Mouse (Mus musculus) embryonic fibroblast, embryonic 13.5 days (primary cell): Measurements from ENCODE around the gene Clstn2. TPM values are rescaled to one million over a fixed set of nuclear protein-coding genes. Genes with fewer than 3 reads are reported as not detected.

Experiments
- H3K27ac ChIP-seq: 2 replicates; pipeline ENCODE4 v1.5.1; 2012; ENCODE audit warnings: low read length, control low read depth, inconsistent platforms; ENCODE audit not compliant: insufficient read depth
- H3K4me1 ChIP-seq: 2 replicates; pipeline ENCODE4 v1.6.1; 2011; ENCODE audit warnings: low read length; ENCODE audit not compliant: control insufficient read depth, insufficient read depth
- H3K4me3 ChIP-seq: 2 replicates; pipeline ENCODE4 v1.5.1; 2011; ENCODE audit warnings: mild to moderate bottlenecking, control low read depth, low read length; ENCODE audit not compliant: insufficient read depth
- CTCF ChIP-seq: IDR thresholded peaks from 2 replicates; pipeline ENCODE4 v1.5.1; 2011; ENCODE audit warnings: mild to moderate bottlenecking, control low read depth, low read length, moderate library complexity, borderline replicate concordance; ENCODE audit not compliant: insufficient read depth
- POLR2A ChIP-seq: IDR thresholded peaks from 2 replicates; pipeline ENCODE4 v1.6.1; 2011; ENCODE audit warnings: low read depth, mild to moderate bottlenecking, control low read depth, low read length, moderate library complexity
- polyA plus RNA-seq: library from polyadenylated mRNA; stranded (reverse); fragments of >200 nt; gene quantifications from 2 replicates; pipeline ENCODE4 v1.2.4, GENCODE M21; 2011; ENCODE audit warnings: low read depth; ENCODE audit not compliant: missing spikeins, insufficient read length

Gene Clstn2
- polyA plus RNA-seq, 1 experiment: 7.6 TPM

DNA sequence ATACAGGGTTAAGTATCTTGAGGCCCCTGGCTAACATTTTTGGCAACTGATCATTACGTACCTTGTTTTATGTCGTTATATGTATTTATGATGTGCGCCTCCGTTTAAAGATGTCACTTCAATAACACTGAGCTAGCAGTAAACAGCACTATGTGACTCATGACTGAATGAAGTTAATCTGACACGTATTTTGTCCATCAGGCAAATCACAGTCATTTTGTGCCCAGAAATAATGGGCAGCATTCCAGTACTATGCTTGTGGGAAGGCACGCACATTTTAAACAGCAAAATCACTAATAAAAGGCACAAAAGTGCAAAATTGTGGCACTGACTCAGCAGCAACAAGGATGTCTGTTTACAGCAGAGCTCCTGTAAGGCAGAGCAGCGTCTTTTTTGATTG, 316.0 kb downstream of the Clstn2 start:
- no peaks in the 10 kb centered on the region; the same call in 1 of the 2 replicates for H3K4me1 ChIP-seq
- TF ChIP-seq POLR2A: no peak
- H3K4me3 ChIP-seq: no peak overlapping the region
- no peak overlapping the region for H3K27ac ChIP-seq

DNA sequence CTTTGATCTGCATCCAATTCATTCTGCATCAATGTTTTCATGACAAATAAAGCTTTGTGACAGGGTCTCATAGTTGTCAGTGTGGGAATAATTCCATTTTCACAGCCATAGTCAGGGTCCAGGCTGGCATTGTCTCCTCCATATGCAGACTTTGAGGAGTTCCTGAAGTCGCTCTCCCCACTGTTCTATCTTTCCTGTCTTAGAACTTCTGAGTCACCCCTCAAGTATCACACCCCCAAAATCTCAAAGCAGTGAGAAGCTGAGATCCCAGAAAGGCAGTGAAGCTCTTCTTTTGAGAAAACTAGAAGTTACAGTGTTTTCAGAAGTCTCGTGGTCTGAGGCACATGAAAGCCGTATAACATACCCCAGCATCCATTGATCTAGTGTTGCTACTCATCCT, 320.1 kb downstream of the Clstn2 start:
- H3K4me3 ChIP-seq: no peak overlapping the region

DNA sequence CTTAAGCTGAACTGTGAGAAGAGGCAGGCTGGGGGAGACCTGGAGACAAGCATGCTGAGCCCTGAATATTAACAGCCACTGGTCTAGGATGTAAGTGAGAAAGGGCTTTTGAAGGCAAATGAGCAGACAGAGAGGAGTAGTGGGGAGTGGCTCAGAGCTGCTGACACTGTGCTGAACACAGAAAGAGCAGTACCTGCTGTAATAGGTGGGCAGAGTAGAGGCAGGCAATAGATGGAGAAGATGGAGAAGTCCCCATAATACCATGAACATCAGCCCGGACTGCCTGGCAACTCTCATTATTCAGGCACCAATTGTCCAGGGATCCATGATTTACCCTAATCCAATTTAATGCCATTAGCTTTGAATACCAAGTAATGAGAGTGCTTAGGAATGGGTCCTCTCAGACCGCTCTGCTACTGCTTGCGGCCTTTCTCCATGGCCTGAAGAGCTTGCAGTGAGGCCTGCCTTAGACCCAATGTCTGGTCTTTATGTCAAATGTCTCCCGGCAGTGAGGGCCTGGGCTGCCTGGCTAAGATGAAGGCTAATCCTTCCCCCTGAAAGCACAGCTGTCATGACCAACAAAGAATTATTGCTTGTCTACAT, 329.0 kb downstream of the Clstn2 start:
- Histone ChIP-seq H3K27ac (no peak overlapping the region), H3K4me1 (no peaks in the 10 kb centered on the region)
- TF ChIP-seq POLR2A (no peak), CTCF (no peak)

More for the DNA sequence above, 320.1 kb downstream of the Clstn2 start:
- TF ChIP-seq CTCF: no peak
- TF ChIP-seq POLR2A: no peak
- H3K27ac ChIP-seq: no peak overlapping the region
- H3K4me1 ChIP-seq: no peaks in the 10 kb centered on the region; the same call in 1 of the 2 replicates

DNA sequence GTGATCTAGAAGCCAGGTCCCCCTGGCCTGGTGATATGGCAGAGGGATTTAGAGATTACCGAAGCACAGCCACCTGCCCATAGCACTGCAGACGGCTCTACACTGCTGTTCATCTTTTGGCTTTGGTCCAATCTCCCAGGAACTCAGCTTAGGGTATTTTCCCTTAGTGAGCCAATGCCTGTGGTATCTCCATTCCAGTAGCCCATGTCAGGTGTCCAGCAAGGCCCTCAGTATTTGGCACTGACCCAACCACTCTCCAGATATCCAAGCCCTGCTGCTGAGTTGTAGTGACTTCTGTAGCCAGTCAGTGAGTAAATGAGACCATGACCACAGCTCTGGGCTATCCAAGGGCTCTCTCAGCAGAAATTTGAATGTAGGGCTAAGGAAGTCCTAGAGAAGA, 330.0 kb downstream of the Clstn2 start:
- no peaks in the 10 kb centered on the region for H3K4me1 ChIP-seq
- no peak overlapping the region for H3K4me3 ChIP-seq
- H3K27ac ChIP-seq: no peak overlapping the region
- no peak for TF ChIP-seq POLR2A
- no peak for TF ChIP-seq CTCF

More for the DNA sequence above, 329.0 kb downstream of the Clstn2 start:
- H3K4me3 ChIP-seq: no peak overlapping the region

DNA sequence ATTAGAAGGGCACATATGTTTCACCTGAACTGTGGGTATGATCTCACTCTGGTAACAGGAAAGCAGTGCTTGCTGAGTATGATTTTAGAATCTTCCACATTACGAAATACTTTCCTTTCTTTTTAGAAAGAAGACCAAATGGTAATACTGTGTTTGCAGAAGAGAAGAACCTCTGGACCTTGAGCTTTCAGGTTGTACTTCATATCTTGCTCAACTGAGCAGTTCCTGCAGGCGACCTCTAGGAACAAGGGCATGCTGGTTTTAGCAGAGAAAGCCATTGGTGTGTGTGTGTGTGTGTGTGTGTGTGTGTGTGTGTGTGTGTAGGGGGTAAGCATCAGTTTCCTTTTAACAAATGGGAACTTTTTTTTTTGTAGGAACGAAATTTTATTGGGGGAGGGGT, 333.0 kb downstream of the Clstn2 start:
- no peak overlapping the region for H3K27ac ChIP-seq
- no peak for TF ChIP-seq CTCF
- TF ChIP-seq POLR2A: no peak
- no peak overlapping the region for H3K4me3 ChIP-seq
- no peaks in the 10 kb centered on the region for H3K4me1 ChIP-seq

DNA sequence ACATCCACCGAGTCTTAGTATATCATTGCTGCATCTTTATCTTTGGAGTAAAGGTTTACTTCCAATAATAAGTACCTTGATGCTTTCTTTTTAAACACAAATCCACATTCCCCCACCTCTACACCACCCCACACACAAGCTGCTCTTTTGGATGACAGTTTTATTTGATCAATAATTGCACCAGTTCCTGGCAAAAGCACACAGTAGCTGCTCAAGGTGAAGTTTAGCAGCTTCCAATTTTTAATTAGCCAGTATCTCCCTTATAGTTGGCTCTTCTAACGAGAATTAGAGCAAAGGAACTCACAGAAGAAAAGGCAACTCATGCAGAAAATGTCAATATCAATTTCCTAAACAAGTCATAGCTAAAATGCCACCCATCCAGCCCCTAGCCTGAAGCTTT, 334.0 kb downstream of the Clstn2 start:
- TF ChIP-seq POLR2A (no peak), CTCF (no peak)
- Histone ChIP-seq H3K27ac (no peak overlapping the region), H3K4me3 (no peak overlapping the region), H3K4me1 (no peaks in the 10 kb centered on the region)

DNA sequence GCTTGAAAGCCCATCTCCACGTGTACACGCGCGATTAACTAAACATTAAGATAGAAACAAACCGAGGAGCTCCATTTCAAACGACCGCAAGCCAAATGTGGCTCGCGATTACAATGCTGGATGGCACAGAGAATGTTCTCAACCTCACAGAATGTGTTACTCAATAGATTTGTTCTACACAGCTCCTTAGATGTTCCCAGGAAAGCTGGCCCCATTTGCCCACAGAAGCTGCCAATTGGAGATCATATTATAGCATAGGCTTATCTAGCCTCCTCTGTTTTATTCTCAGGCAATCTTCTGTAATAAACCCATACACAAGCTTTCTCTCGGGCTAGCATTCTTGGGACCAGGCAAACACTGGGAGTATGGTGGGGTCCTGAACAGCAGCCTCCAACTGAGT, 334.9 kb downstream of the Clstn2 start:
- TF ChIP-seq POLR2A: no peak
- TF ChIP-seq CTCF: no peak
- Histone ChIP-seq H3K27ac (no peak overlapping the region), H3K4me3 (no peak overlapping the region), H3K4me1 (no peaks in the 10 kb centered on the region)

DNA sequence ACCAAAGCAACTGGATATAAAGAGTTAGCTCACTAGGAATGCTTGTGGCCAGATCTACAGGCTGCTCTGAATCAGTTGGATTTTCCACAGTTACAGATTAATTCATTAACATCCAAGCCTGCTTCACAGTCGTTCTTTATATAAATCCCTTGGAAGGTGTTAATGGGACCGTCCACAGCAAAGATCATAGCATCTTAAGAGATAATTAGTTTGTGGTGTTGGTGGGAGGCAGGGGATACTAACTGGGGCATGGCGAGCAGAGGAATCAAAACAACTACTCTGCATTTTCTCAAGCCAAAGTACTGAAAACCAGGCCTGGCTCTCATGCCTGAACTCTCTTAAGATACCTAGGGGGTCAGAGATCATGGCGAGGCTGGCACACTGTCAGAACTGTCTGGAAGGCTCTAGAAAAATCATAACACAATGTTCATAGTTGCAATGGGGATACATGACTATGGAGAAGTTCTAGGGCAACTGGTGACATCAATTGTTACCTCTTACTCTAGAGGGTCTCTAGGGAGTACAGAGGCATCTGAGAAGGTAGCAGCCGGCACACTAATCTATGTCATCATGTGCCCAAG, 336.2 kb downstream of the Clstn2 start:
- H3K27ac ChIP-seq: no peak overlapping the region
- no peak for TF ChIP-seq POLR2A
- no peak for TF ChIP-seq CTCF
- H3K4me3 ChIP-seq: no peak overlapping the region
- H3K4me1 ChIP-seq: no peaks in the 10 kb centered on the region

DNA sequence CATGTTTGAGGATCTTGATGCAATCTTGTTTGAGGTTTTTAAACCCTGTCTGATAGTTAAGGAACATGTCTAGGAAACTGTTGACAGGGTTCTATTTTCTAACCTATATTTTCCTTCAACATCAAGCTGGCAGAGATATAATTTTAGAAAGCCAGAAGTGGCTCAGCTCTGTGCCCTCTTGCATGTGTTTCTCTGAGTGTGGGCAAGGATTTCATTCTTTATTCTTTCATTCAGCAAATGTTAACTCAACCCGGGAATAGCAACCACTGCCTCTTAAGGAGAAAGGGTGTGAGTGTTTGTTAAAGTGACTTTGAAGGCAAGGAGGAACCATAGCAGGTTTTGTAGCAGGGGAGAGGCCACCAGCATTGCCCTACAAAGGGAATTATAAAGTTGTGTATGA, 337.7 kb downstream of the Clstn2 start:
- TF ChIP-seq CTCF (no peak), POLR2A (no peak)

DNA sequence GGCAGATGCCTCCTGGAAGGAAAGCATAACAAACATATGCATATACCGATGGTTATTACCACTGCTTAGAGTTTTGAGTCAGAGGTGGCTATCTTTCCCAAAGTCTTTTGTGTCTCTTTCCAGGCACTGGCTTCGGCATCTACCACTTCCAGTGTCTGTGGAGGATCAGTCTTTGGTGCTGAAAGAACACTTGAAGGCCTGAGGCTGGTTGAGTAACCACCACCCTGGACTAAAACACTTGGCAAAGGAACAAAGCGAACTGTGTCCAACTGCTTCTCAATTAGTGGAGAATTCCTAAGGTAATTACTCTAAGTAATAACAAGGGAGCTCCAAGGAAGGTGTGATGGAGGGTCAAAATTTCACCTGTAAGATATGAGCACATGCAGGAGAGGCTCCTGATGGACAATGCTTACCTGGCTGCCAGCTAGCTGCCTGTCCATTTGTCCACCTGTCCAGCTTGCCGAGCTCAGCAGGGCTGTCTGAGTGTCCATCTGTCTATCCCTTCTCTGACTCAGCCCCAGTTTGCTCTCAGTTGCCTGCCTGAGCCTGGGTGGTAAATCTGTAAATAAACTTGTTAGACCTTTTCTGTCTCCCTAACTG, 346.1 kb downstream of the Clstn2 start:
- Histone ChIP-seq H3K27ac (no peak overlapping the region), H3K4me3 (no peak overlapping the region), H3K4me1 (no peaks in the 10 kb centered on the region)
- TF ChIP-seq POLR2A: no peak
- TF ChIP-seq CTCF: no peak

More for the DNA sequence above, 337.7 kb downstream of the Clstn2 start:
- Histone ChIP-seq H3K4me1 (no peaks in the 10 kb centered on the region), H3K27ac (no peak overlapping the region), H3K4me3 (no peak overlapping the region)
